Mouse (Mus musculus): ENCODE measurements around the gene Sbpl. TPM values are rescaled to one million over a fixed set of nuclear protein-coding genes. Genes with fewer than 3 reads are reported as not detected.
"Not testable (repeated sequence)": the region's sequence is repeated elsewhere in the genome, so short reads cannot be mapped to it uniquely, and the experiment has no call there.

Gene Sbpl
- polyA plus RNA-seq, 1 experiment from 2014 or later: not detected

GRCm38 (mm10) chr17:23950828-23951227 lies 4.2 kb downstream of the Sbpl start:
- H3K36me3 ChIP-seq; H3K27me3 ChIP-seq; H3K4me1 ChIP-seq (replicated peaks); H3K4me3 ChIP-seq; H3K9ac ChIP-seq; ATAC-seq (replicated peaks; ENCODE audit: insufficient number of reproducible peaks, insufficient read depth, low FRiP score, low read depth); H3K9me3 ChIP-seq (replicated peaks); H3K4me2 ChIP-seq; H3K27ac ChIP-seq: not testable (repeated sequence)
- 71% methylated on average over 4 of the region's 4 CpGs for WGBS

GRCm38 (mm10) chr17:23949068-23949467 lies 6.0 kb downstream of the Sbpl start:
- Histone ChIP-seq H3K36me3 (no peaks in the 10 kb centered on the region), H3K27me3 (no peaks in the 10 kb centered on the region), H3K4me2 (no peak overlapping the region), H3K9me3 (replicated peaks) (no peaks in the 10 kb centered on the region), H3K4me1 (replicated peaks) (no peaks in the 10 kb centered on the region), H3K27ac (no peak overlapping the region), H3K4me3 (no peak overlapping the region), H3K9ac (no peak overlapping the region)
- ATAC-seq (replicated peaks; ENCODE audit: insufficient number of reproducible peaks, insufficient read depth, low FRiP score, low read depth): no peak
- 71% methylated on average over 2 of the region's 2 CpGs for WGBS

- ATAC-seq (replicated peaks; ENCODE audit: insufficient number of reproducible peaks, insufficient read depth, low FRiP score, low read depth); H3K36me3 ChIP-seq; H3K27ac ChIP-seq; H3K4me1 ChIP-seq (replicated peaks); H3K9me3 ChIP-seq (replicated peaks); H3K4me3 ChIP-seq; H3K27me3 ChIP-seq; H3K4me2 ChIP-seq; H3K9ac ChIP-seq: not testable (repeated sequence)
- WGBS: 72% methylated on average over 4 of the region's 4 CpGs
Observed at GRCm38 (mm10) chr17:23947486-23947885, 7.6 kb downstream of the Sbpl start.

GRCm38 (mm10) chr17:23941372-23941771 lies 13.7 kb downstream of the Sbpl start, which contains the start of gene Sbp:
Gene Sbp (plus strand): TSS chr17:23941672.
- no peak within 1 kb of the TSS for H3K9ac ChIP-seq
- ATAC-seq (replicated peaks; ENCODE audit: insufficient number of reproducible peaks, insufficient read depth, low FRiP score, low read depth): no peak
- H3K27ac ChIP-seq: no peak within 1 kb of the TSS
- H3K4me1 ChIP-seq (replicated peaks): no peaks in the 10 kb centered on the region
- no peaks in the 10 kb centered on the region for H3K9me3 ChIP-seq (replicated peaks)
- no peaks in the 10 kb centered on the region for H3K36me3 ChIP-seq
- no peaks in the 10 kb centered on the region for H3K27me3 ChIP-seq
- no peak within 1 kb of the TSS for H3K4me2 ChIP-seq
- H3K4me3 ChIP-seq: no peak within 1 kb of the TSS

GRCm38 (mm10) chr17:23931157-23931556 lies 23.9 kb downstream of the Sbpl start:
- Histone ChIP-seq H3K27me3 (no peaks in the 10 kb centered on the region), H3K36me3 (no peaks in the 10 kb centered on the region), H3K27ac (no peak overlapping the region), H3K4me1 (replicated peaks) (no peaks in the 10 kb centered on the region), H3K9me3 (replicated peaks) (no peaks in the 10 kb centered on the region), H3K9ac (no peak overlapping the region), H3K4me3 (no peak overlapping the region), H3K4me2 (no peak overlapping the region)
- no peak for ATAC-seq (replicated peaks; ENCODE audit: insufficient number of reproducible peaks, insufficient read depth, low FRiP score, low read depth)
- 76% methylated on average over 5 of the region's 5 CpGs for WGBS

GRCm38 (mm10) chr17:23925090-23925493 lies 30.0 kb downstream of the Sbpl start:
- Histone ChIP-seq H3K4me1 (replicated peaks) (peaks cover 12% of the 10 kb centered on the region), H3K9ac (peak overlapping the region; percentile 74), H3K36me3 (no peaks in the 10 kb centered on the region), H3K4me3 (peak overlapping the region; percentile 70), H3K4me2 (peak overlapping the region; percentile 94), H3K27me3 (no peaks in the 10 kb centered on the region), H3K27ac (peak overlapping the region; percentile 98), H3K9me3 (replicated peaks) (no peaks in the 10 kb centered on the region)
- peak; percentile 78 for ATAC-seq (replicated peaks; ENCODE audit: insufficient number of reproducible peaks, insufficient read depth, low FRiP score, low read depth)
- WGBS: 0% methylated on average over 14 of the region's 14 CpGs

GRCm38 (mm10) chr17:23924531-23925007 lies 30.5 kb downstream of the Sbpl start:
- H3K27ac ChIP-seq: peak overlapping the region; percentile 98
- H3K4me2 ChIP-seq: peak overlapping the region; percentile 94
- H3K27me3 ChIP-seq: no peaks in the 10 kb centered on the region
- no peaks in the 10 kb centered on the region for H3K36me3 ChIP-seq
- ATAC-seq (replicated peaks; ENCODE audit: insufficient number of reproducible peaks, insufficient read depth, low FRiP score, low read depth): peak; percentile 97
- WGBS: 1% methylated on average over 28 of the region's 29 CpGs
- H3K4me1 ChIP-seq (replicated peaks): peaks cover 12% of the 10 kb centered on the region
- peak overlapping the region; percentile 70 for H3K4me3 ChIP-seq
- H3K9me3 ChIP-seq (replicated peaks): no peaks in the 10 kb centered on the region
- peak overlapping the region; percentile 74 for H3K9ac ChIP-seq

- ATAC-seq (replicated peaks; ENCODE audit: insufficient number of reproducible peaks, insufficient read depth, low FRiP score, low read depth); H3K9ac ChIP-seq; H3K4me1 ChIP-seq (replicated peaks); H3K27me3 ChIP-seq; H3K27ac ChIP-seq; H3K4me2 ChIP-seq; H3K9me3 ChIP-seq (replicated peaks); H3K36me3 ChIP-seq; H3K4me3 ChIP-seq: not testable (repeated sequence)
- 46% methylated on average over 4 of the region's 4 CpGs for WGBS
Observed at GRCm38 (mm10) chr17:23917158-23917557, 37.9 kb downstream of the Sbpl start, which contains the start of gene Dcpp3. Gene Dcpp3 (plus strand): TSS chr17:23917458.

Other genes with a start within 250 kb of the Sbpl start
- gene 1520401A03Rik, start 232.5 kb downstream of the Sbpl start, polyA plus RNA-seq (2015; fragmentation: Nextera tagmentation; extraction: Ambion mirVana): not detected in 2 replicates
- 22.4 and 37.6 TPM in 2 replicates for gene Pkmyt1, start 228.9 kb downstream of the Sbpl start, polyA plus RNA-seq (2015; fragmentation: Nextera tagmentation; extraction: Ambion mirVana)
- 13.5 and 18.7 TPM in 2 replicates for gene Paqr4, start 214.4 kb downstream of the Sbpl start, polyA plus RNA-seq (2015; fragmentation: Nextera tagmentation; extraction: Ambion mirVana)
- gene Kremen2, start 209.4 kb downstream of the Sbpl start, polyA plus RNA-seq (2015; fragmentation: Nextera tagmentation; extraction: Ambion mirVana): 0.28 and 3.3 TPM in 2 replicates
- 36.5 and 47.5 TPM in 2 replicates for gene Flywch1, start 183.7 kb downstream of the Sbpl start, polyA plus RNA-seq (2015; fragmentation: Nextera tagmentation; extraction: Ambion mirVana)
- 4.8 and 9.1 TPM in 2 replicates for gene Flywch2, start 169.2 kb downstream of the Sbpl start, polyA plus RNA-seq (2015; fragmentation: Nextera tagmentation; extraction: Ambion mirVana)
- gene Srrm2, start 164.7 kb downstream of the Sbpl start, polyA plus RNA-seq (2015; fragmentation: Nextera tagmentation; extraction: Ambion mirVana): 315 and 320 TPM in 2 replicates
- gene Elob, start 126.1 kb downstream of the Sbpl start, polyA plus RNA-seq (2015; fragmentation: Nextera tagmentation; extraction: Ambion mirVana): 782 and 921 TPM in 2 replicates
- gene Prss33, start 119.2 kb downstream of the Sbpl start, polyA plus RNA-seq (2015; fragmentation: Nextera tagmentation; extraction: Ambion mirVana): 0.13 TPM in 1 of 2 replicates, not detected in the other
- gene Prss32, start 111.4 kb downstream of the Sbpl start, polyA plus RNA-seq (2015; fragmentation: Nextera tagmentation; extraction: Ambion mirVana): not detected in 2 replicates
- 0.06 and 0.33 TPM in 2 replicates for gene Prss41, start 111.1 kb downstream of the Sbpl start, polyA plus RNA-seq (2015; fragmentation: Nextera tagmentation; extraction: Ambion mirVana)
- gene Prss21, start 87.2 kb downstream of the Sbpl start, polyA plus RNA-seq (2015; fragmentation: Nextera tagmentation; extraction: Ambion mirVana): not detected in 2 replicates
- not detected in 2 replicates for gene Dcpp1, start 74.4 kb downstream of the Sbpl start, polyA plus RNA-seq (2015; fragmentation: Nextera tagmentation; extraction: Ambion mirVana)
- not detected in 2 replicates for gene Dcpp2, start 74.4 kb downstream of the Sbpl start, polyA plus RNA-seq (2015; fragmentation: Nextera tagmentation; extraction: Ambion mirVana)
- not detected in 2 replicates for gene Dcpp3, start 37.8 kb downstream of the Sbpl start, polyA plus RNA-seq (2015; fragmentation: Nextera tagmentation; extraction: Ambion mirVana)
- gene Sbp, start 13.6 kb downstream of the Sbpl start, polyA plus RNA-seq (2015; fragmentation: Nextera tagmentation; extraction: Ambion mirVana): not detected in 2 replicates
- gene Prss30, start 25.3 kb upstream of the Sbpl start, polyA plus RNA-seq (2015; fragmentation: Nextera tagmentation; extraction: Ambion mirVana): 0.34 TPM in 1 of 2 replicates, not detected in the other
- 0.13 TPM in 1 of 2 replicates, not detected in the other for gene Prss22, start 42.8 kb upstream of the Sbpl start, polyA plus RNA-seq (2015; fragmentation: Nextera tagmentation; extraction: Ambion mirVana)
- gene Prss27, start 82.9 kb upstream of the Sbpl start, polyA plus RNA-seq (2015; fragmentation: Nextera tagmentation; extraction: Ambion mirVana): not detected in 2 replicates
- gene Kctd5, start 118.2 kb upstream of the Sbpl start, polyA plus RNA-seq (2015; fragmentation: Nextera tagmentation; extraction: Ambion mirVana): 31.3 and 37.6 TPM in 2 replicates
- 37.7 and 39.5 TPM in 2 replicates for gene Pdpk1, start 195.7 kb upstream of the Sbpl start, polyA plus RNA-seq (2015; fragmentation: Nextera tagmentation; extraction: Ambion mirVana)
- gene Amdhd2, start 208.5 kb upstream of the Sbpl start, polyA plus RNA-seq (2015; fragmentation: Nextera tagmentation; extraction: Ambion mirVana): 20.6 and 28.8 TPM in 2 replicates
- gene Atp6v0c, start 214.4 kb upstream of the Sbpl start, polyA plus RNA-seq (2015; fragmentation: Nextera tagmentation; extraction: Ambion mirVana): 447 and 510 TPM in 2 replicates